Mouse (Mus musculus): ENCODE measurements around the gene Wdr34.

DNA sequence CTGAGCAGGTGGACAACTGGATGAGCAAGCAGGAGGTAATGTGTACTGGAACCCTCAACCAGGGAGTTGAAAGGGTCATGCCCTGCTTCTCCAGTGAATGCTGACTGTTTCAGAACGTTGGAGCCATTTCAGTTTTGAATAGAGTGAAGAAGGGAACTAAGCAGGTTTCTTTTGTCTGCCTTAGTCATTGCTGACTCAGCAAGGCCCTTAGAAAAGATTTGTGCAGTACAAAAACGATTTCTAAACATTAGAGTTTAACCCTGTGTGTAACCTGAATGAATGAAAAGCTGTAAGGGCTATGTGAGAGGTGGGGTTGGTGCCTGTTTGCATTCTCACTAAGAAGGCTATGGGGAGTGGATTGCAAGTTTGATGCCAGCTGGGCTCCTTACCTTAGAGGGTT is 56.7 kb downstream of the Wdr34 start:
- TF ChIP-seq CTCF (IDR thresholded peaks at IDR 0.05) (no peak), EP300 (IDR thresholded peaks at IDR 0.05) (no peak)
